Mouse (Mus musculus): ENCODE measurements around the gene Qrich1.

DNA sequence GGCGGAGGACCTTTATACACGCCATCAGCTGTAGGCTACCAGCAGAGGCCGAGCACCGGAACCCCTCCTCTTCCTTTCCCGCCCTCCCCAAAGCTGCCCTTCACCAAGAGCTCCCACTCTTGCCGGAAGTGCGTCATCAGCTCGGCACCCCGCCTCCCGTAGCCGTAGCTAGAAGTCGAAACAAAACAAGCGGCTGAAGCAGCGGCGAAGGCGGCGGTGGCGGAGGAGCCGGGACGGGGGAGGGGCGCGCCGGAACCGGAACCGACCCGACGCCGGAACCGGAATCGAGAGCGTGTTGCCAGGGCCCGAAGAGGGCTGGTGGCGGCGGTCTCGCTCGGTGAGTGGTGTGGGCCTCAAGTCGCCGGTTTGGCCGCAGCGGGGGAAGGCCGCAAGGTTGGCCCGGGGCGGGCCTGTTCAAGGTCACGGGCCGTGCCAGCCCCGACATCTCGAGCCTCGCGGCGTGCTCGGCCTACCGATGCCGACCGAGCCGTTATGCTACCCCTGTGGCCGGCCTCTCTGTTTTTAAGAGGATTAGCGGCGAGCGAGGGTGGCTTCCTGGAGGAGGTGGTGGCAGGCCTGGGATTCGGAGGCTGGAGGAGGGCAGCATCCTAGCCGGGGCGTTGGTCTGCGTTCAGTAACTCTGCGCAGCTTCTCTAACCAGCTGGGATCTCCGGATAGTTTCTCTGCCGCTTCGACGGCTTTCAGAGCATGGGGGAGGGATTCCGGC, 25.9 kb upstream of the Qrich1 start, which contains the start of gene Usp19:
- TF ChIP-seq CTCF (IDR thresholded peaks at IDR 0.05; ENCODE audit: low read depth) (no peak), EP300 (IDR thresholded peaks at IDR 0.05; ENCODE audit: low read depth) (peak; percentile 67; the same call in 1 of the 2 replicates)
